Mouse (Mus musculus): ENCODE data around the gene Rev3l.

GRCm38 (mm10) chr10:39888621-39889020, 156.7 kb downstream of the Rev3l start:
- TF ChIP-seq CTCF (IDR thresholded peaks at IDR 0.05; ENCODE audit: extremely low read depth, insufficient read depth, low read length) (no peak), POLR2A (IDR thresholded peaks at IDR 0.05; ENCODE audit: extremely low read depth, insufficient read depth, low read length) (no peak)

Data from cortical plate, adult 2 months (tissue).